Mouse (Mus musculus): ENCODE data around the gene Lfng. TPM values are rescaled to one million over a fixed set of nuclear protein-coding genes. Genes with fewer than 3 reads are reported as not detected.

The Lfng gene
- polyA plus RNA-seq, 1 experiment from 2014 or later, result 20.5 TPM

GRCm38 (mm10) chr5:140594846-140595245 is 12.3 kb upstream of the Lfng start:
- Histone ChIP-seq H3K36me3 (ENCODE audit: insufficient read depth) (no peaks in the 10 kb centered on the region), H3K4me3 (ENCODE audit: low read depth, low read length) (no peak overlapping the region), H3K4me1 (ENCODE audit: insufficient read depth) (no peaks in the 10 kb centered on the region; the same call in 1 of the 2 replicates), H3K27ac (ENCODE audit: low read depth) (no peak overlapping the region), H3K27me3 (ENCODE audit: insufficient read depth, low read length) (no peaks in the 10 kb centered on the region), H3K9ac (no peak overlapping the region), H3K9me3 (ENCODE audit: low read depth, low read length) (no peaks in the 10 kb centered on the region), H3K4me2 (no peak overlapping the region)
- WGBS, result 64% methylated on average over 5 of the region's 5 CpGs
- DNase-seq (no peak), ATAC-seq (ENCODE audit: insufficient read depth) (no peak)
- TF ChIP-seq CTCF (IDR thresholded peaks at IDR 0.05; ENCODE audit: low read depth), result no peak

- TF ChIP-seq CTCF (IDR thresholded peaks at IDR 0.05; ENCODE audit: low read depth), result no peak
- H3K9me3 ChIP-seq (ENCODE audit: low read depth, low read length), result no peaks in the 10 kb centered on the region
- DNase-seq (no peak), ATAC-seq (ENCODE audit: insufficient read depth) (peak; percentile 36)
- H3K36me3 ChIP-seq (ENCODE audit: insufficient read depth), result no peaks in the 10 kb centered on the region
- H3K4me1 ChIP-seq (ENCODE audit: insufficient read depth), result no peaks in the 10 kb centered on the region; the same call in 1 of the 2 replicates
- 0 out of 2 replicates have a peak overlapping the region, but pooled peaks have one; percentile 25 for H3K4me2 ChIP-seq
- no peak overlapping the region for H3K4me3 ChIP-seq (ENCODE audit: low read depth, low read length)
- 29% methylated on average over 3 of the region's 3 CpGs for WGBS
- H3K27me3 ChIP-seq (ENCODE audit: insufficient read depth, low read length), result no peaks in the 10 kb centered on the region
- H3K27ac ChIP-seq (ENCODE audit: low read depth), result 0 out of 2 replicates have a peak overlapping the region, but pooled peaks have one; percentile 42
- H3K9ac ChIP-seq, result no peak overlapping the region; the same call in 1 of the 2 replicates
Measured at GRCm38 (mm10) chr5:140596426-140596825, 10.7 kb upstream of the Lfng start.

GRCm38 (mm10) chr5:140596927-140597588 is 10.1 kb upstream of the Lfng start:
- Histone ChIP-seq H3K4me1 (ENCODE audit: insufficient read depth) (no peaks in the 10 kb centered on the region; the same call in 1 of the 2 replicates), H3K36me3 (ENCODE audit: insufficient read depth) (no peaks in the 10 kb centered on the region), H3K27ac (ENCODE audit: low read depth) (peak overlapping the region; percentile 42; the same call in 1 of the 2 replicates), H3K9ac (no peak overlapping the region; the same call in 1 of the 2 replicates), H3K4me2 (0 out of 2 replicates have a peak overlapping the region, but pooled peaks have one; percentile 25), H3K9me3 (ENCODE audit: low read depth, low read length) (no peaks in the 10 kb centered on the region), H3K27me3 (ENCODE audit: insufficient read depth, low read length) (no peaks in the 10 kb centered on the region), H3K4me3 (ENCODE audit: low read depth, low read length) (no peak overlapping the region)
- DNase-seq (peak; percentile 38), ATAC-seq (ENCODE audit: insufficient read depth) (peak; percentile 42; the same call in 1 of the 2 replicates)
- 32% methylated on average over 18 of the region's 18 CpGs for WGBS
- TF ChIP-seq CTCF (IDR thresholded peaks at IDR 0.05; ENCODE audit: low read depth), result no peak

- Histone ChIP-seq H3K36me3 (ENCODE audit: insufficient read depth) (no peaks in the 10 kb centered on the region), H3K27ac (ENCODE audit: low read depth) (no peak overlapping the region), H3K27me3 (ENCODE audit: insufficient read depth, low read length) (no peaks in the 10 kb centered on the region), H3K4me1 (ENCODE audit: insufficient read depth) (no peaks in the 10 kb centered on the region; the same call in 1 of the 2 replicates), H3K9me3 (ENCODE audit: low read depth, low read length) (no peaks in the 10 kb centered on the region), H3K4me3 (ENCODE audit: low read depth, low read length) (no peak overlapping the region), H3K4me2 (no peak overlapping the region), H3K9ac (no peak overlapping the region)
- DNase-seq (no peak), ATAC-seq (ENCODE audit: insufficient read depth) (no peak)
- 79% methylated on average over 4 of the region's 4 CpGs for WGBS
- no peak for TF ChIP-seq CTCF (IDR thresholded peaks at IDR 0.05; ENCODE audit: low read depth)
Measured at GRCm38 (mm10) chr5:140597787-140598186, 9.3 kb upstream of the Lfng start.

- H3K4me2 ChIP-seq, result no peak overlapping the region
- no peak overlapping the region for H3K9ac ChIP-seq
- WGBS, result 54% methylated on average over 5 of the region's 5 CpGs
- peaks cover 2% of the 10 kb centered on the region for H3K27me3 ChIP-seq (ENCODE audit: insufficient read depth, low read length)
- no peak for TF ChIP-seq CTCF (IDR thresholded peaks at IDR 0.05; ENCODE audit: low read depth)
- no peak overlapping the region for H3K27ac ChIP-seq (ENCODE audit: low read depth)
- no peaks in the 10 kb centered on the region; the same call in 1 of the 2 replicates for H3K4me1 ChIP-seq (ENCODE audit: insufficient read depth)
- DNase-seq (no peak), ATAC-seq (ENCODE audit: insufficient read depth) (no peak)
- H3K9me3 ChIP-seq (ENCODE audit: low read depth, low read length), result no peaks in the 10 kb centered on the region
- no peak overlapping the region for H3K4me3 ChIP-seq (ENCODE audit: low read depth, low read length)
- H3K36me3 ChIP-seq (ENCODE audit: insufficient read depth), result no peaks in the 10 kb centered on the region
Measured at GRCm38 (mm10) chr5:140599939-140600338, 7.2 kb upstream of the Lfng start.

- H3K4me2 ChIP-seq, result no peak overlapping the region
- no peaks in the 10 kb centered on the region for H3K9me3 ChIP-seq (ENCODE audit: low read depth, low read length)
- H3K27me3 ChIP-seq (ENCODE audit: insufficient read depth, low read length), result peaks cover 19% of the 10 kb centered on the region
- no peak for TF ChIP-seq CTCF (IDR thresholded peaks at IDR 0.05; ENCODE audit: low read depth)
- DNase-seq (no peak), ATAC-seq (ENCODE audit: insufficient read depth) (no peak)
- 56% methylated on average over 12 of the region's 12 CpGs for WGBS
- H3K4me1 ChIP-seq (ENCODE audit: insufficient read depth), result peaks cover 6% of the 10 kb centered on the region
- no peak overlapping the region for H3K9ac ChIP-seq
- no peak overlapping the region for H3K4me3 ChIP-seq (ENCODE audit: low read depth, low read length)
- no peak overlapping the region for H3K27ac ChIP-seq (ENCODE audit: low read depth)
- no peaks in the 10 kb centered on the region for H3K36me3 ChIP-seq (ENCODE audit: insufficient read depth)
Measured at GRCm38 (mm10) chr5:140601712-140602111, 5.4 kb upstream of the Lfng start.

GRCm38 (mm10) chr5:140602540-140602939 is 4.6 kb upstream of the Lfng start:
- TF ChIP-seq CTCF (IDR thresholded peaks at IDR 0.05; ENCODE audit: low read depth), result no peak
- no peak overlapping the region for H3K4me2 ChIP-seq
- H3K4me3 ChIP-seq (ENCODE audit: low read depth, low read length), result no peak overlapping the region
- no peak overlapping the region for H3K27ac ChIP-seq (ENCODE audit: low read depth)
- no peak for ATAC-seq (ENCODE audit: insufficient read depth)
- peaks cover 6% of the 10 kb centered on the region for H3K4me1 ChIP-seq (ENCODE audit: insufficient read depth)
- no peaks in the 10 kb centered on the region for H3K9me3 ChIP-seq (ENCODE audit: low read depth, low read length)
- WGBS, result 40% methylated on average over 2 of the region's 2 CpGs
- H3K36me3 ChIP-seq (ENCODE audit: insufficient read depth), result no peaks in the 10 kb centered on the region
- no peak overlapping the region for H3K9ac ChIP-seq
- DNase-seq, result no peak
- H3K27me3 ChIP-seq (ENCODE audit: insufficient read depth, low read length), result peaks cover 27% of the 10 kb centered on the region

Data from lung, embryonic 14.5 days (tissue).